Mouse (Mus musculus) MEL (cell line): Measurements from ENCODE around the gene Gss. TPM values are rescaled to one million over a fixed set of nuclear protein-coding genes. Genes with fewer than 3 reads are reported as not detected.

Source experiments
- DNase-seq: peaks from one replicate; pipeline ENCODE4 v3.0.0; 2011; ENCODE audit warnings: low read depth, low spot score
- H3K27ac ChIP-seq: 2 replicates; pipeline ENCODE4 v1.5.1; 2012; ENCODE audit warnings: low read depth, mild to moderate bottlenecking, control low read depth, low read length, moderate library complexity; ENCODE audit not compliant: control insufficient read depth
- H3K27me3 ChIP-seq, 2 experiments: fragments of 150-350 bp in 1 of 2; sonication (generic) in 1 of 2; 2 replicates each; pipeline ENCODE4 v1.6.1; 2012; ENCODE audit warnings: low read length in 2 of 2, mild to moderate bottlenecking in 2 of 2, improper control_type of control experiment in 1 of 2, moderate library complexity in 1 of 2; ENCODE audit not compliant: insufficient read depth in 2 of 2, control insufficient read depth in 1 of 2
- H3K36me3 ChIP-seq, 2 experiments: 2 replicates each; pipeline ENCODE4 v1.6.1; 2012 to 2014; ENCODE audit warnings: low read length in 2 of 2, improper control_type of control experiment in 1 of 2, inconsistent platforms in 1 of 2, mild to moderate bottlenecking in 1 of 2; ENCODE audit not compliant: insufficient read depth in 2 of 2, control insufficient read depth in 1 of 2
- H3K4me1 ChIP-seq, 2 experiments: fragments of 150-350 bp in 1 of 2; sonication (generic) in 1 of 2; 2 replicates each; pipeline ENCODE4 v1.6.1; 2012; ENCODE audit warnings: low read length in 2 of 2, improper control_type of control experiment in 1 of 2, mild to moderate bottlenecking in 1 of 2; ENCODE audit not compliant: insufficient read depth in 2 of 2, control insufficient read depth in 1 of 2
- H3K4me3 ChIP-seq, 2 experiments: fragments of 150-350 bp in 1 of 2; sonication (generic) in 1 of 2; 2 replicates each; pipeline ENCODE4 v1.5.1; 2012; ENCODE audit warnings: low read depth in 2 of 2, low read length in 2 of 2, mild to moderate bottlenecking in 2 of 2, moderate library complexity in 2 of 2, control low read depth in 1 of 2, improper control_type of control experiment in 1 of 2; ENCODE audit not compliant: control insufficient read depth in 1 of 2, insufficient read depth in 1 of 2
- H3K79me2 ChIP-seq: 2 replicates; pipeline ENCODE4 v1.6.1; 2012; ENCODE audit warnings: mild to moderate bottlenecking, low read length, moderate library complexity; ENCODE audit not compliant: control insufficient read depth, poor library complexity, insufficient read depth
- H3K9ac ChIP-seq: 2 replicates; pipeline ENCODE4 v1.6.1; 2012; ENCODE audit warnings: low read depth, mild to moderate bottlenecking, control low read depth, low read length, moderate library complexity; ENCODE audit not compliant: control insufficient read depth, poor library complexity, severe bottlenecking
- H3K9me3 ChIP-seq: fragments of 150-350 bp; sonication (generic); replicated peaks from 2 replicates; pipeline ENCODE4 v1.6.1; 2012; ENCODE audit warnings: mild to moderate bottlenecking, low read length, improper control_type of control experiment, moderate library complexity; ENCODE audit not compliant: insufficient read depth
- CTCF ChIP-seq, 3 experiments: IDR thresholded peaks in 2 of 3; conservative IDR thresholded peaks in 1 of 3; 2 replicates each; pipeline ENCODE4 v1.5.1; 2011 to 2012; ENCODE audit warnings: low read length in 3 of 3, low read depth in 2 of 3, mild to moderate bottlenecking in 2 of 3, improper control_type of control experiment in 1 of 3, inconsistent platforms in 1 of 3, mixed read lengths in 1 of 3, moderate library complexity in 1 of 3; ENCODE audit not compliant: control insufficient read depth in 1 of 3, insufficient read depth in 1 of 3, poor library complexity in 1 of 3, severe bottlenecking in 1 of 3
- E2F4 ChIP-seq: IDR thresholded peaks from 2 replicates; pipeline ENCODE4 v1.6.1; 2011; ENCODE audit warnings: low read depth, low read length, improper control_type of control experiment, borderline replicate concordance
- ELF1 ChIP-seq: IDR thresholded peaks from 2 replicates; pipeline ENCODE4 v1.6.1; 2014; ENCODE audit warnings: low read depth, mild to moderate bottlenecking, inconsistent platforms, low read length, improper control_type of control experiment, moderate library complexity
- EP300 ChIP-seq, 2 experiments: IDR thresholded peaks; 2 replicates each; pipeline ENCODE4 v1.6.1; 2011; ENCODE audit warnings: improper control_type of control experiment in 2 of 2, low read length in 2 of 2, low read depth in 1 of 2, mild to moderate bottlenecking in 1 of 2
- ETS1 ChIP-seq: IDR thresholded peaks from 2 replicates; pipeline ENCODE4 v1.6.1; 2012; ENCODE audit warnings: low read depth, mild to moderate bottlenecking, inconsistent platforms, low read length, improper control_type of control experiment, moderate library complexity
- GABPA ChIP-seq: IDR thresholded peaks from 2 replicates; pipeline ENCODE4 v1.6.1; 2012; ENCODE audit warnings: low read depth, mild to moderate bottlenecking, inconsistent platforms, low read length, improper control_type of control experiment, moderate library complexity
- GATA1 ChIP-seq: IDR thresholded peaks from 2 replicates; pipeline ENCODE4 v1.6.1; 2011; ENCODE audit warnings: low read depth, low read length, improper control_type of control experiment
- JUND ChIP-seq: IDR thresholded peaks from 2 replicates; pipeline ENCODE4 v1.6.1; 2011; ENCODE audit warnings: low read depth, mild to moderate bottlenecking, improper control_type of control experiment, low read length
- MAFK ChIP-seq: IDR thresholded peaks from 2 replicates; pipeline ENCODE4 v1.6.1; 2011; ENCODE audit warnings: low read depth, mild to moderate bottlenecking, low read length, improper control_type of control experiment, borderline replicate concordance
- MAZ ChIP-seq: IDR thresholded peaks from 2 replicates; pipeline ENCODE4 v1.6.1; 2012; ENCODE audit warnings: low read depth, mild to moderate bottlenecking, inconsistent platforms, low read length, improper control_type of control experiment
- MXI1 ChIP-seq: IDR thresholded peaks from 2 replicates; pipeline ENCODE4 v1.6.1; 2011; ENCODE audit warnings: mild to moderate bottlenecking, low read depth, low read length, improper control_type of control experiment
- MYB ChIP-seq: IDR thresholded peaks from 2 replicates; pipeline ENCODE4 v1.6.1; 2011; ENCODE audit warnings: mild to moderate bottlenecking, low read depth, low read length, improper control_type of control experiment
- MYC ChIP-seq: IDR thresholded peaks from 2 replicates; pipeline ENCODE4 v1.6.1; 2011; ENCODE audit warnings: low read depth, mild to moderate bottlenecking, low read length, improper control_type of control experiment, moderate library complexity
- NRF1 ChIP-seq: IDR thresholded peaks from 2 replicates; pipeline ENCODE4 v1.6.1; 2014; ENCODE audit warnings: low read depth, mild to moderate bottlenecking, inconsistent platforms, low read length, improper control_type of control experiment, moderate library complexity; ENCODE audit not compliant: poor library complexity, insufficient read depth, severe bottlenecking
- POLR2A ChIP-seq, 2 experiments: IDR thresholded peaks; 2 replicates each; pipeline ENCODE4 v1.6.1; 2011 to 2012; ENCODE audit warnings: low read length in 2 of 2, mild to moderate bottlenecking in 2 of 2, control low read depth in 1 of 2, improper control_type of control experiment in 1 of 2, low read depth in 1 of 2, moderate library complexity in 1 of 2; ENCODE audit not compliant: control insufficient read depth in 1 of 2, insufficient read depth in 1 of 2, poor library complexity in 1 of 2
- POLR2AphosphoS2 ChIP-seq: IDR thresholded peaks from 2 replicates; pipeline ENCODE4 v1.6.1; 2011; ENCODE audit warnings: low read length, improper control_type of control experiment
- POLR2AphosphoS5 ChIP-seq: IDR thresholded peaks from 2 replicates; pipeline ENCODE4 v1.6.1; 2012; ENCODE audit warnings: low read depth, borderline replicate concordance, mild to moderate bottlenecking, inconsistent platforms, low read length, moderate library complexity, mixed read lengths
- RCOR1 ChIP-seq: IDR thresholded peaks from 2 replicates; pipeline ENCODE4 v1.6.1; 2012; ENCODE audit warnings: low read depth, mild to moderate bottlenecking, inconsistent platforms, low read length, improper control_type of control experiment
- SIN3A ChIP-seq: IDR thresholded peaks from 2 replicates; pipeline ENCODE4 v1.6.1; 2012; ENCODE audit warnings: low read length, improper control_type of control experiment, inconsistent platforms
- SMC3 ChIP-seq: IDR thresholded peaks from 2 replicates; pipeline ENCODE4 v1.6.1; 2011; ENCODE audit warnings: low read depth, low read length, improper control_type of control experiment
- TAL1 ChIP-seq: IDR thresholded peaks from 2 replicates; pipeline ENCODE4 v1.6.1; 2012; ENCODE audit warnings: mild to moderate bottlenecking, inconsistent platforms, low read length, moderate library complexity, mixed read lengths
- TBP ChIP-seq: IDR thresholded peaks from 2 replicates; pipeline ENCODE4 v1.8.0; 2011; ENCODE audit warnings: low read depth, low read length, improper control_type of control experiment
- TCF12 ChIP-seq: IDR thresholded peaks from 2 replicates; pipeline ENCODE4 v1.6.1; 2014; ENCODE audit warnings: low read depth, mild to moderate bottlenecking, inconsistent platforms, low read length, improper control_type of control experiment, moderate library complexity
- UBTF ChIP-seq: IDR thresholded peaks from 2 replicates; pipeline ENCODE4 v1.6.1; 2012; ENCODE audit warnings: low read depth, mild to moderate bottlenecking, inconsistent platforms, low read length, improper control_type of control experiment, moderate library complexity, borderline replicate concordance; ENCODE audit not compliant: insufficient read depth
- ZC3H11A ChIP-seq: IDR thresholded peaks from 2 replicates; pipeline ENCODE4 v1.6.1; 2012; ENCODE audit warnings: low read depth, mild to moderate bottlenecking, inconsistent platforms, low read length, improper control_type of control experiment
- ZKSCAN1 ChIP-seq: IDR thresholded peaks from 2 replicates; pipeline ENCODE4 v1.6.1; 2012; ENCODE audit warnings: low read depth, mild to moderate bottlenecking, inconsistent platforms, low read length, improper control_type of control experiment, moderate library complexity
- polyA plus RNA-seq, 2 experiments: library from polyadenylated mRNA; stranded (reverse) in 1 of 2; unstranded in 1 of 2; fragments of >175 nt in 1 of 2; fragments of >200 nt in 1 of 2; gene quantifications; 2 replicates each; pipeline versions ENCODE4 v1.2.1 to v1.2.4; 2012; ENCODE audit warnings: low replicate concordance in 2 of 2, low read depth in 1 of 2; ENCODE audit not compliant: insufficient read length in 2 of 2, insufficient read depth in 1 of 2, missing spikeins in 1 of 2
- total RNA-seq: library from RNA; depleted of rRNA; stranded (reverse); fragments of 300-350 nt; gene quantifications from 2 replicates; pipeline ENCODE4 v1.2.3, GENCODE M21; 2012

Gss gene
- total and polyA plus RNA-seq, 3 experiments, result 21.9 to 24.0 TPM; not detected in 1

GRCm38 (mm10) chr2:155583927-155584530, 8.6 kb downstream of the Gss start (continued):
- TF ChIP-seq MXI1 (no peak), EP300 (IDR thresholded peaks at IDR 0.05; ENCODE audit: low read depth in 1 of 2, low read length in 2 of 2) (no peak), MAZ (no peak), ZC3H11A (peak; percentile 98), UBTF (no peak), CTCF (IDR thresholded peaks at IDR 0.05 in 2 of 3, conservative IDR thresholded peaks at IDR 0.05 in 1 of 3; ENCODE audit: control insufficient read depth in 1 of 3, insufficient read depth in 1 of 3, low read depth in 2 of 3, low read length in 3 of 3, poor library complexity in 1 of 3, severe bottlenecking in 1 of 3) (peak; percentile 81 to 98 (median 88)), ZKSCAN1 (no peak), E2F4 (no peak), MYC (0 out of 2 replicates have a peak, but pooled peaks have one; percentile 35), ETS1 (no peak), ELF1 (no peak), GABPA (no peak), NRF1 (no peak), RCOR1 (0 out of 2 replicates have a peak, but pooled peaks have one; percentile 34), TCF12 (no peak), JUND (no peak), TBP (no peak), POLR2AphosphoS5 (no peak)
- TF ChIP-seq, all 39 proteins: peak for 6

GRCm38 (mm10) chr2:155582996-155583395, 9.6 kb downstream of the Gss start:
- TF ChIP-seq NRF1 (no peak), GATA1 (no peak), RCOR1 (no peak), E2F4 (no peak), ELF1 (no peak), POLR2A (IDR thresholded peaks at IDR 0.05; ENCODE audit: control insufficient read depth in 1 of 2, insufficient read depth in 1 of 2, low read depth in 1 of 2, low read length in 2 of 2, poor library complexity in 1 of 2) (no peak), EP300 (IDR thresholded peaks at IDR 0.05; ENCODE audit: low read depth in 1 of 2, low read length in 2 of 2) (no peak), GABPA (no peak), MAFK (no peak), POLR2AphosphoS2 (no peak), ZC3H11A (no peak), SIN3A (no peak), TCF12 (no peak), TBP (no peak), ZKSCAN1 (no peak), ETS1 (no peak), SMC3 (no peak), MYB (no peak), TAL1 (no peak)
- no peaks in the 10 kb centered on the region for H3K36me3 ChIP-seq

More at GRCm38 (mm10) chr2:155582996-155583395, 9.6 kb downstream of the Gss start:
- no peaks in the 10 kb centered on the region for H3K4me1 ChIP-seq
- no peaks in the 10 kb centered on the region for H3K9me3 ChIP-seq
- no peaks in the 10 kb centered on the region for H3K27me3 ChIP-seq
- no peak overlapping the region for H3K27ac ChIP-seq
- no peak overlapping the region for H3K9ac ChIP-seq
- H3K79me2 ChIP-seq, result no peaks in the 10 kb centered on the region
- DNase-seq, result no peak
- H3K4me3 ChIP-seq, result no peak overlapping the region
